Mouse (Mus musculus): Measurements from ENCODE around the gene Vsig10l.

- TF ChIP-seq CTCF (IDR thresholded peaks at IDR 0.05; ENCODE audit: borderline replicate concordance, insufficient read depth, low read depth, low read length) (no peak), POLR2A (IDR thresholded peaks at IDR 0.05; ENCODE audit: borderline replicate concordance, insufficient read depth, low read length) (no peak)
These were observed 33.5 kb upstream of the Vsig10l start for GRCm38 (mm10) chr7:43429500-43429899.

All from cerebellum, adult 2 months (tissue).